Mouse (Mus musculus): ENCODE measurements around the gene Gm6904. TPM values are rescaled to one million over a fixed set of nuclear protein-coding genes. Genes with fewer than 3 reads are reported as not detected.
"Not testable (repeated sequence)": the region's sequence is repeated elsewhere in the genome, so short reads cannot be mapped to it uniquely, and the experiment has no call there.

Gm6904 gene
- total RNA-seq (2022), result not detected

DNA sequence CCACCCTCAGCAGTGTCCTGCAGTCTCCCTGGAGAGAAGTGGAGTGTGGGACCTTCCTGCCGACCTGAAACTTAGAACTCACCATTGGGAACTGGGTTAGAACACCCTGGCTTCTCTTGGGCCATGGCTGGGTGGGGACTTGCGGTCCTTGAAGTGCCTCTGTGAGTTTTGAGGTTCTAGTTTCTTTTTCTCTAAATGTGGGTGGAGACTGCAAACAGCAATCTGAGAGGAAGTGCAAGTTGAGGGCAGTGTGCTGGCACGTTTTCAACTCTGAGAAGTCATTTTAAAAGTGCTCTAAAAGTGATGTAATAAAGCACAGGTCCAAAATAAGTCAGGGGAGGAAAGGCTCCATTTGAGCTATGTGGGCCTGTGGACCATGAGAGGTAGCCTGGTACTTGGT, at the start of gene Gm6904:
Gene Gm6904, minus strand, starts transcription at position 161 of the 400 bp plus-strand sequence.
- DNase-seq (ENCODE audit: low spot score in 2 of 2), result no peak

DNA sequence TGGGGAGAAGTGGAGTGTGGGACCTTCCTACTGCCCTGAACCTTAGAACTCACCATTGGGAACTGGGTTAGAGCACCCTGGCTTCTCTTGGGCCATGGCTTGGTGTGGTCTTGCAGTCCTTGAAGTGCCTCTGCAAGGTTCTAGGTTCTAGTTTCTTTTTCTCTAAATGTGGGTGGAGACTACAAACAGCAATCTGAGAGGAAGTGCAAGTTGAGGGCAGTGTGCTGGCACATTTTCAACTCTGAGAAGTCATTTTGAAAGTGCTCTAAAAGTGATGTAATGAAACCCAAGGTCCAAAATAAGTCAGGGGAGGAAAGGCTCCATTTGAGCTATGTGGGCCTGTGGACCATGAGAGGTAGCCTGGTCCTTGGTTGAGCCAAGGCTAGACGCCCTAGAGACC, 37.4 kb upstream of the Gm6904 start, which contains the start of gene Phf11a:
Gene Phf11a, minus strand, starts transcription at position 132 of the 400 bp plus-strand sequence.
- DNase-seq (ENCODE audit: low spot score in 2 of 2), result not testable (repeated sequence)

DNA sequence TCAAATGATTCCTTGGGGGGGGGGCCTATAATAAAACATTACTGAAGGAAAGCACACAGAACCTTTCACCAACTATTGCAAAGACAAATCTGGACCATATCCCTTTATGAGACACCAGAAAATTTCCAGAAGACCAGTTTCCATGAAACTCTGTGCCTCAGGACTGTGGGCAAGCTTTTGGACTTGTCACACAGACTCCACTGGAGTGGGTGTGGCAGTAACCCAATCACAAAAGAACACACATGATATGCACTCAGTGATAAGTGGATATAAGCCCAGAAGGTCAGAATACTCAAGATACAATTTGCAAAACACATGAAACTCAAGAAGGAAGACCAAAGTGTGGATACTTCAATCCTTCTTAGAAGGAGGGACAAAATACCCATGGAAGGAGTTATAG, 31.8 kb upstream of the Gm6904 start:
- DNase-seq (ENCODE audit: low spot score in 2 of 2), result not testable (repeated sequence)

DNA sequence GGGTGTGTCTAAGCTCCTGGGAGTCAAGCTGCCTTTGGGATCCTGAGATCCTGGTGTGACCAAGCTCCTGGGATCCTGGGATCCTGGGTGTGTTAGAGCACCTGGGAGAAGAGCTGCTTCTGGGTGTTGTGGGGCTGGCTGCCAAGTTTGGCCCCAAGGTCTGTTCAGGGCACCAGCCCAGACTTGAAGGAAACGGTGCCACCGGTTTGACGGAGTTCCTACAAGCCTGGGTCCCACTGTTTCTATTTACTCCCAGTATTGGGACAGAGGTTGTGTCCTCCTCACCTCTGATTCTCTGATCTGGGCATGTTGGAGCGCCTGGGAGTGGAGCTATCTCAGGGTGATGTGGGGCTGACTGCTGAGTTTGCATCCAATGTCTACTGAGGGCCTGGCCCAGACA, 14.9 kb upstream of the Gm6904 start:
- DNase-seq (ENCODE audit: low spot score in 2 of 2), result not testable (repeated sequence)

DNA sequence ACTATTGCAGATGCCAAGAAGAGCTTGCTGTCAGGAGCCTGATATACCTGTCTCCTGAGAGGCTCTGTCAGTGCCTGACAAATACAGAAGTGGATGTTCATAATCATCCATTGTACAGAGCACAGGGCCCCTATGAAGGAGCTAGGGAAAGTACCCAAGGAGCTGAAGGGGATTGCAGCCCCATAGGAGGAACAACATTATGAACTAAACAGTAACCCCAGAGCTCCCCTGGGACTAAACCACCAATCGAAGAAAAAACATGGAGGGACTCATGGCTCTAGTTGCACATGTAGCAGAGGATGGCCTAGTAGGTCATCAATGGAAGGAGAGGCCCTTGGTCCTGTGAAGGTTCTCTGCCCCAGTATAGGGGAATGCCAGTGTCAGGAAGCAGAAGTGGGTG, 4.2 kb downstream of the Gm6904 start:
- not testable (repeated sequence) for DNase-seq (ENCODE audit: low spot score in 2 of 2)

DNA sequence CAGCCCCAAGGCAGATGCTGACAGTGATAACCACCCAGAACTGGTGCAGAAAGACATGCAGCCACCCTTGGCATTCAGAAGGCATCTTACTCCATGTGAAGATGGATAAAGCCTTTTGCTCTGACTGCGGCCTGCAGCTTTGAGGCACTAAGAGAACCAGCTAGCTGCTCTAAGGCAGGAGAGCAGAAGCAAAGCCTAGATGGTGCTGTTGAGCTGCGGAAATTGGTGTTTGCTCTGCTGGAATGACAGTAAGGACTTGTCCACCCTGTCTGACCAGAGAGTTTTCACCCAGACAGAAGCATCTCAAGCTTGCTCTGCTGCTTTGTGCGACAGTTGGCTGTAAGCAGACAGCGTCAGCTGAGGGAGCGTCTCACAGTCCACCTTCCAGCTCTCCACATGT, 9.7 kb downstream of the Gm6904 start:
- DNase-seq (ENCODE audit: low spot score in 2 of 2), result not testable (repeated sequence)

DNA sequence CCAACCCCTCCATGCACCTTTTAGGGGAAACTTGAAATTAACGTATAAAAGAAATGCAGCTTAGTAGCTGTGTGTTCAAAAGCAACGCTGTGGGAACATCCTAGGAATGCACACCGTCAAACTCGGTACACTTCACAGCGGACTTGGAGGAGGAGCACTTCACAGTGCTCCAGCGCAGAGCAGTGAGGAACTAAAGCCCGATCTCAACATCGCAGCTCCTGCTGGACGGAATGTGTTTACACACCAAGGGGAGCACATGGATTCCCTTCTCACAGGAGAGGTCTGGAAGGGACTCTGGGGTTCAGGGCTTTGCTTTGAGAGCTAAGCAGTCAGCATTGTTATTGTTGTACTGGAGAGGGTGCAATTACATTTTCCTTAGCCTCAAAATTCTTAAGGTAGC, 26.4 kb downstream of the Gm6904 start:
- no peak for DNase-seq (ENCODE audit: low spot score in 2 of 2)

DNA sequence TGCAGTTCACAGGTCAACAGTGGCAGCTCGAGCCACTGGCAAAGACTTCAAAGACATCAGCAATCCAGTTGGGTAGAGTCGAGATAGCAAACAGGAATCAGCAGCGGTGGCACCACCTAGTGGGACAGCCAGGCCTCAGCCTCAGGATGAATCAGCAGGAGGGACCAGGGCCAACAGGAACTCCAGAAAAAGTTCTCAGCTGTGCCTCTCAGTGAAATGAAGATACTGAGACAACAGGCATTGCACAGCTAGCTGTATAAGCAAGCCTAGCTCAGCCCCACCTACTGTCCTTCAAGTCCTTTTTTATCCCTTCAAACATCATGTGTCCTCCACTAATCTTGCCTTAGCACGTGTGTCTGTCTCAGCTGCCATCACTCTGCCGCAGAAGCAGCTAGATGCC, 28.0 kb downstream of the Gm6904 start:
- DNase-seq (ENCODE audit: low spot score in 2 of 2), result no peak

DNA sequence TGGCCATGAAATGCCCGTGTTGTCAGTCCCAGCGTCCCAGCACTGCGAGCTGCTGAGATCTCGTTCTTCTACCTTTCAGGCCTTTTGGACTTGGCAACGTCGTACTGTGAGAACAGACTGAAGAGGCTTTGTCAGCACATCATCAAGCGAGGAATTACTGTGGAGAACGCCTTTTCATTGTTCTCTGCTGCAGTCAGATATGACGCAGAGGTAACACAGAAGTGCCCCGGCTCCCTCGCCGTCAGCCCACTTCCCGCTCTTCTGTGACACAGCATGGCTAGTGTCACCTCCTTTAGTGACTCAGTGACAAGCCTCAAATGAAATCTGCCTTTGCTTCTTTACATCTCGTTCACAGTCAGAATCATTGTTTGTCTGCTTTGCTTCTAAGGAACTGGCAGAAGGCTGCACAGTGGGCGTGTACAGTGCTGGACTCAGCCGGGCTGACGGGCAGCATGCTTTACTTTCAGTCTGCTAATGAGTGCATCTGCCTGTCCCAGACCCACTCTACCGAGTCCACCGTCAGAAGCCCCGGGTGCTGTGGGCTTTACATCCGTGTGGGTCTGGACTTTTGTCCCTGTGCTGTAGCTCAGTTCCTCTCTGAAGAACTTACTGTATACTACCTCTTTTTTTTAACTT, 29.6 kb downstream of the Gm6904 start:
- no peak for DNase-seq (ENCODE audit: low spot score in 2 of 2)

DNA sequence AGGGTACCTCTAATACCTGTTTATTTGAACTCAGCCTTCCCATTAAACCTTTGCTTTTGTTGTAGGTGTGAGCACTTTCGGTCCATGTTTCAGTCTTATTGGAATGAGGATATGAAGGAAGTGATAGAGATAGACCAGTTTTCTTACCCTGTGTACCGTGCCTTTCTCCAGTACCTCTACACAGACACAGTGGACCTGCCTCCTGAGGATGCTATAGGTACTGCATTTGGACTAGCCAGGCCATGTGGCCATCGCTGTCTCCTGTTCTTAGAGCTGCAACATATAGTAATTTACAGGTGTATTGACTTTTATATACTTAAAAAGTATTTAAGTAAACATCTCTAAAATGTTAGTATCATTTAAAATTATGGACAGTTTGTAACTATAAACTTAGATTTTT, 30.2 kb downstream of the Gm6904 start:
- no peak for DNase-seq (ENCODE audit: low spot score in 2 of 2)

DNA sequence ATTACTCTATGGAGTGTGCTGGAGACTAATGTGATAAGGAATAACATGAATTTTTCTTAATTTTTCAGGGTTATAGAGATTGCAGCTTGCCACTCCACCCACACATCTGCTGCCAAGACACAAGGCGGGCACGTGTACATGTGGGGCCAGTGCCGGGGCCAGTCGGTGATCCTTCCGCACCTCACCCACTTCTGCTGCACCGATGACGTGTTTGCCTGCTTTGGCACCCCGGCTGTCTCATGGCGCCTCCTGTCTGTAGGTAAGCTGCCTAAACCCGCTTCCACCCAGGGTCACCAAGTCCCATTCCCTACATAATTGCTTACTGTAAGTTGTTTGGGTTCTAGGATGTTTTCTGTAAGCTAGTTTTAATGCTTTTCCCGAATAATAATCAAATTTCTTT, 33.8 kb downstream of the Gm6904 start:
- no peak for DNase-seq (ENCODE audit: low spot score in 2 of 2)

DNA sequence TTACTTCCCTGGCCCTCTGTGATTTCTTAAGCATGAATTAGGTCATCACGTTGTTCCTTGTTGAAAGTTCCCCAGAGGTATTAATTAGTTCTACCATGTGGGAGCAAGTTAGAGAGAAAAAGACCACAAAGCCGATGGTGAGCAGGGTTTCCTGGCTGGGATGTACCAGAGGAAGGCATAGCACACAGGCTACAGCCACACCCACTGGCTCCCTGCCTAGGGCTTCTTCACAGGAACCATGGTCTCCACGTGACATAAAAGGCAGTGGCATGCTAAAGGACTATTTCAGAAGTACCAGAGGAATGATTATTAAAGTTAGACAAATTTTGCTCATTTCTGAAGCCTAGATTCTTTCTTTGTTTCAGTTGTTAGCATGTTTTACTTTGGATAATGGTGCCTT, 40.8 kb downstream of the Gm6904 start:
- DNase-seq (ENCODE audit: low spot score in 2 of 2), result no peak

DNA sequence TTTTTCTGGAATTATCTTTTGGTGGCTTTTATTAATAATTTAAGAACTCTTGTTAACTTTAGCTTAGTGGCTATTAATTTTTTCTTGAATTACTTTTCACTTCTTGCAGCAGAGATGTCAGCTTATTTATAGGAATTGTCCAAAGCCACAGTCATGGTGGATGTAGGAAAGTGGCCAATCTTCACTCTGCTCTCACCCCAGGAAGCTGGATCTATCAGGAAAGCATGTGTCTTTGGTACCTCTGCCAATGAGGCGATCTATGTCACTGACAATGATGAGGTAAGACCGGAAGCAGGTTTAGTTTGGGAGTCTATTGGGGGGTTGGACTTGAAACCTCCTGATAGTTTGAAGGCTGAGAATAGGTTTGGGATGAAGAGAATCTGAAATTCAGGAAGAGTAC, 50.2 kb downstream of the Gm6904 start:
- no peak for DNase-seq (ENCODE audit: low spot score in 2 of 2)

DNA sequence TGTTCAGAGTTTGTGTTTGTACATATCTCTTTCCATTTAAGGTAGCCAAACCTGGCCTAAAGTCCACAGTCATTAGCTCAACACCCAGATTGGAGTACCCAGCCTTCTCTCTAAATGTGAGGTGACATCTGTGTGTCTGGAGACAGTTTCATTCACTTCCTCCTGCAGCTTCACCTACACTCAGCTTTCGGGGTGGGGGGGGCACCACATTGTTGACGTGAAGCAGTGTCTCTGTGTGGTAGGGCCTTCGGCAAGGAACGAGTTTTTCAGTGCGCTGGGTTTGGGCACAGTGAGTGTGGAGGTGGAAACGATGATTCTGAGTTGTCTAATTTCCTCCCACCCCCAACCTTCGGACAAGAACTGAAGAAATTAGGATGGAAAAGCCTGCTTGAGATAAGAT, 51.0 kb downstream of the Gm6904 start:
- DNase-seq (ENCODE audit: low spot score in 2 of 2), result no peak

DNA sequence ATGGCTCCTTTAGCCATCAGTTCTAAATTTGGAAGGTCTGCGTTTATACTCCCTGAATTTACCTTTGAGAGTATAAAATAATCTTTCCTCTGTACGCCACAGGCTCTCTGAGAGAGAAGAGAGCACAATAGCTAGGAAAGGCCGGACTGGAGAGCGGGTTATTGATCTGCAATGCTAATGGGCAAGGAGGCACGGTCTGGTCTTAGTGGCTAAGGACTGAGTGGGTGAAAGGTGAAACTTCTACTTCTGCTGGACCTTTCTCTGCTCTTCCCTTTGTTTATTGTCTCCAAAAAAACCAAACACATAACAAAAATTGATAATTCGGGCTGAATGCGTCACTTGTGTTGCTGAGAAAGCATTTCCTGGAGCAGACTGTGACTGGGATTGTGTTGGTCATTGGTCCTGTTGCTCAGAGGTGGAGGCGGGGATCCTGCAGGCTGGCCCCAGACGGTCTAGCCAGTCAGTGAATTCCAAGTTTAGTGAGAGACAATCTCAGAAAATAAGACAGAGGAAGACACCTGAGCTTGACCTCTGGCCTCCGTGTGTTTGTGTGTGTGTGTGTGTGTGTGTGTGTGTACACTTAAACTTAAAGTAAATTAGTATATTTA, 53.9 kb downstream of the Gm6904 start:
- no peak for DNase-seq (ENCODE audit: low spot score in 2 of 2)

DNA sequence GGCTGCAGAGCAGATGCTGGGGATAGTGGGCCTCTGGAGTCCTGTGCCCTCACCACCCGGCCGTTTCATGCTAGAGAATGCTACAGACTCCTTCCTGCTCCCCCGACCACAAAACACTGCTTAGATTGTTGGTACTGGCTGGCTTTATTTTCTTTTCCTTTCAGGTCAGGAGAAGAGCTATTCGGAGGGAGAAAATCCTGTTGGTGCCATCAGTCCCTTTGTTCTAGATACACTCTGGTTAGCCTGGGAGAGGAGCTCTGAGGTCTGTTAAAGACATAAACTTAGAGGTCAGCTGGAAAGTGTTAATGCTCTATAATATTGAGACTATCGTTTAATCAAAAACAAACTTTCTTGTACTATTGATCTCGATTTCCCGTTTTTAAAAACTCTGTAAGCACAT, 54.6 kb downstream of the Gm6904 start:
- no peak for DNase-seq (ENCODE audit: low spot score in 2 of 2)

DNA sequence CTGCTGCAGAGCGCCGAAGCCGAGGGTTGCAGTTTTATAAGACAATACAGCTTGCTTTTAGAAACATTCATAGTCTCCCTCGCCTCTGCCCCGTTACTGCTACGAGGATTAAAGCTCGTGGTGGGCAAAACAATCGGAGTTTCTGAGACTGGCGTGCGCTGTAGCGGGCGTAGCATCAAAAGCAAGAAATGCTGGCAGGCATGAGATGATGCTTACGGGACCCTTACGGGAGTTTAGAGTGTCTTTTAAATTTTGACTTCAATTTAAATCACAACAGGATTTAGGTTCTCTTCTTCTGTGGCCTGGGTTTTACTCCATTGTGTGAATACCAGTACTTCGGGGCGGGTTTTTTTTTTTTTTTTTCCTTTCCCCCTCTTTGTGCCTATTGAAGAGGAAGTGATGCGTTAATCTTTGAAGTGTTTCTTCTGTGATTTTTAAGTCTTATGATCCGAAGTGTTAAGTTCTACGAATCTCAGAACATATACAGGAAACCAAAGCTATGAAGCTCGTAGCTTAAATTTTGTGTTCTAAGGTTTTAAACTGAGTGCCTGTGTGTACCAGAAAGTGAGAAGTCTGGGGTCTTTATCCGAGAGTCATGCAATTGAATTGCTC, 58.3 kb downstream of the Gm6904 start:
- DNase-seq (ENCODE audit: low spot score in 2 of 2), result no peak

DNA sequence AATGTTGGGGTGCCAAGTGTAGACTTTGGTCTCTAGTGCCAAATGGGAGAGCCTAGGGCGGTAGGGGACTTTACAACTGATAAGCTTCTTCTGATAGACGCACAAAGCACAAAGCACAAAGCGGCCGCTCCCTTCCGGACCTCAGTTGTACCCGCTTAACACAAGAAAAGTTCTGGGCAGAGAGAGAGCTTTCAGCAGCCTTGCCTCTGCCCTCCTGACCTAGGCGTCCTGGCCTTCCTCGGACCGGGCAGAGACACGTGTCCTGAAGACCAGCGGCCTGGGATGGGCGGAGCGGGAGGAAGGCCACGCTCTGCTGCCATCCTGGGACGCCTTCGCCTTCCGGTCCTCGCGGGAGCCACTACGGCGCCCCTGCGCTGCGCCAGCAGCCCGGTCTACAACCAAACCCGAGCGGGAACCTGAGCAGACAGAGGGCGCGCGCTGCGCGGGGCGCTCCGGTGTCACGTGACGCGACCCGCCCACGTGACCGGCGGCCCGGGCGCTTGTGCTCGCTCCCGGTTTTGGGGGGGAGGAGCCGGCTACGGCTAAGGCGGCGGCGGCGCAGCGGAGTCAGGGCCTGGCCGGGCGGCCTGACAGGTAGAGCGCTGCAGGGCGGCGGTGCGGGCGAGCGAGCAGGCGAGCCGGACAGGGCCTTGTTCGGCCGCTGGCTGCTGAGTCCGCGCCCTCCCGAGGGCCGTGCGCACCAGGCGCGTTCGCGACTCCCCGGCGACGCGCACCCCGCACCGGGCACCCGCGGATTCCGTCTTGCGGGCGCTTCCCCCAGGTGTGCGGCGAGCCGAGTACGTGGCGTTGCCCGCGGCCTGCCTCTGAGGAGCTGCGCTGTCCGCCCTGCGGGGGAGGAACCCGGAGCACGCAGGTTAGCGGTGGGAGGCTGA, 59.1 kb downstream of the Gm6904 start, which contains the start of gene Rcbtb1:
Gene Rcbtb1, plus strand, starts transcription at position 499 of the 893 bp plus-strand sequence.
- DNase-seq (ENCODE audit: low spot score in 2 of 2), result peak; percentile 87 to 91

All from gastrocnemius, adult 8-10 months (tissue).